ENCODE assay signal across 39 mouse cellular contexts in genomic region chr11:59560906-59561305, GRCm38 (mm10). TPM values are rescaled to one million over a fixed set of nuclear protein-coding genes. Genes with fewer than 3 reads are reported as not detected.
"Had no signal": no experiment of that assay in that cellular context is flagged by ENCODE, and none has a peak within 500 bp of the region (broad histone marks: within the 10 kb centered on the region; RNA-seq: fewer than 3 reads in every experiment).

No protein-coding gene starts in this region.

- H3K4me1 ChIP-seq: embryonic facial prominence, embryonic 10.5 days; embryonic facial prominence, embryonic 13.5 days; embryonic facial prominence, embryonic 15.5 days; forebrain, embryonic 10.5 days; forebrain, embryonic 12.5 days; forebrain, embryonic 13.5 days; forebrain, embryonic 15.5 days had no signal

- DNase-seq: cerebellum, adult 9-10 months; cerebellum, adult 9-11 months; cerebellum, postnatal 10 days; cerebellum, postnatal 14 days; cerebellum, postnatal 25 days; cerebellum, postnatal 36 days; embryo, embryonic 11 days; forebrain, postnatal 0 days; gastrocnemius, adult 2 months; gastrocnemius, postnatal 10 days; gastrocnemius, postnatal 14 days; gastrocnemius, postnatal 25 days; gastrocnemius, postnatal 36 days; heart, adult 18-20 months had no signal

- H3K4me2 ChIP-seq: embryonic facial prominence, embryonic 12.5 days; embryonic facial prominence, embryonic 13.5 days; embryonic facial prominence, embryonic 15.5 days; forebrain, embryonic 12.5 days; forebrain, embryonic 13.5 days; forebrain, embryonic 15.5 days; heart, embryonic 11.5 days had no signal

- H3K4me3 ChIP-seq: embryonic facial prominence, embryonic 10.5 days; embryonic facial prominence, embryonic 12.5 days; embryonic facial prominence, embryonic 13.5 days; embryonic facial prominence, embryonic 15.5 days; erythroblast, embryonic 14.5 days; forebrain, embryonic 10.5 days; forebrain, embryonic 12.5 days; forebrain, embryonic 13.5 days; forebrain, embryonic 15.5 days; gastrocnemius, adult 2 months; heart, embryonic 10.5 days had no signal

- H3K9me3 ChIP-seq: embryonic facial prominence, embryonic 10.5 days; embryonic facial prominence, embryonic 12.5 days; embryonic facial prominence, embryonic 13.5 days; embryonic facial prominence, embryonic 15.5 days; forebrain, embryonic 10.5 days; forebrain, embryonic 12.5 days; forebrain, embryonic 13.5 days; forebrain, embryonic 15.5 days; heart, embryonic 10.5 days had no signal

- H3K36me3 ChIP-seq: embryonic facial prominence, embryonic 10.5 days; embryonic facial prominence, embryonic 12.5 days; embryonic facial prominence, embryonic 13.5 days; embryonic facial prominence, embryonic 15.5 days; forebrain, embryonic 10.5 days; forebrain, embryonic 12.5 days; forebrain, embryonic 15.5 days; heart, embryonic 10.5 days had no signal

- H3K9ac ChIP-seq: embryonic facial prominence, embryonic 12.5 days; embryonic facial prominence, embryonic 13.5 days; embryonic facial prominence, embryonic 15.5 days; forebrain, embryonic 12.5 days; forebrain, embryonic 13.5 days; forebrain, embryonic 15.5 days; forebrain, postnatal 0 days had no signal

- H3K27ac ChIP-seq: embryonic facial prominence, embryonic 10.5 days; embryonic facial prominence, embryonic 12.5 days; embryonic facial prominence, embryonic 13.5 days; embryonic facial prominence, embryonic 15.5 days; forebrain, embryonic 10.5 days; forebrain, embryonic 12.5 days; forebrain, embryonic 13.5 days; forebrain, embryonic 15.5 days; gastrocnemius, adult 2 months; heart, embryonic 10.5 days had no signal

- H3K27me3 ChIP-seq: embryonic facial prominence, embryonic 12.5 days; embryonic facial prominence, embryonic 13.5 days; embryonic facial prominence, embryonic 15.5 days; forebrain, embryonic 12.5 days; forebrain, embryonic 13.5 days; forebrain, embryonic 15.5 days had no signal

RNA-seq across cellular contexts. Expression of gene Olfr222, which starts 15.1 kb away (rescaled TPM):
- total RNA-seq: common myeloid progenitor, adult 5-6 weeks; forebrain, postnatal 0 days; gastrocnemius, adult 18-20 months; gastrocnemius, adult 2 months; gastrocnemius, adult 8-10 months; gastrocnemius, postnatal 10 days; gastrocnemius, postnatal 14 days; gastrocnemius, postnatal 25 days; gastrocnemius, postnatal 36 days; gastrocnemius, postnatal 4 days; granulocyte monocyte progenitor cell, adult 5-6 weeks; heart, adult 18-20 months; heart, adult 8-10 months had no signal
- polyA plus RNA-seq: cortical plate, adult 2 months; embryonic facial prominence, embryonic 11.5 days; embryonic facial prominence, embryonic 13.5 days; erythroblast, embryonic 14.5 days; forebrain, embryonic 10.5 days; forebrain, embryonic 11.5 days; forebrain, embryonic 12.5 days; forebrain, embryonic 13.5 days; forebrain, embryonic 14.5 days; forebrain, embryonic 15.5 days; forebrain, embryonic 16.5 days; forebrain, postnatal 0 days; frontal cortex, adult 2 months; gonadal fat pad, adult 2 months; heart, embryonic 10.5 days; heart, embryonic 11.5 days had no signal

RNA-seq across cellular contexts. Expression of gene Nlrp3, which starts 19.5 kb away (rescaled TPM):
- polyA plus RNA-seq: forebrain, embryonic 12.5 days had no signal

RNA-seq across cellular contexts. Expression of gene Olfr223, which starts 32.2 kb away (rescaled TPM):
- total RNA-seq: common myeloid progenitor, adult 5-6 weeks; forebrain, postnatal 0 days; gastrocnemius, adult 18-20 months; gastrocnemius, adult 2 months; gastrocnemius, adult 8-10 months; gastrocnemius, postnatal 10 days; gastrocnemius, postnatal 14 days; gastrocnemius, postnatal 25 days; gastrocnemius, postnatal 36 days; gastrocnemius, postnatal 4 days; granulocyte monocyte progenitor cell, adult 5-6 weeks; heart, adult 18-20 months; heart, adult 8-10 months had no signal
- polyA plus RNA-seq: cortical plate, adult 2 months; embryonic facial prominence, embryonic 10.5 days; embryonic facial prominence, embryonic 11.5 days; embryonic facial prominence, embryonic 12.5 days; embryonic facial prominence, embryonic 13.5 days; embryonic facial prominence, embryonic 14.5 days; embryonic facial prominence, embryonic 15.5 days; erythroblast, embryonic 14.5 days; forebrain, embryonic 10.5 days; forebrain, embryonic 11.5 days; forebrain, embryonic 12.5 days; forebrain, embryonic 13.5 days; forebrain, embryonic 14.5 days; forebrain, embryonic 15.5 days; forebrain, embryonic 16.5 days; forebrain, postnatal 0 days; frontal cortex, adult 2 months; gonadal fat pad, adult 2 months; heart, embryonic 10.5 days; heart, embryonic 11.5 days had no signal
